In genomic region chr5:135007802-135008571, GRCm38 (mm10) we compare ENCODE assay signal across 8 mouse cellular contexts. TPM values are rescaled to one million over a fixed set of nuclear protein-coding genes. Genes with fewer than 3 reads are reported as not detected.
DNase-seq lines count a peak whose midpoint lies in the region; ATAC-seq and TF ChIP-seq lines count a peak whose summit lies in the region.

No protein-coding gene starts in this region.

- no peaks in the 10 kb centered on the region for H3K9me3 ChIP-seq in lung, embryonic 15.5 days
- no peaks in the 10 kb centered on the region for H3K9me3 ChIP-seq in stomach, embryonic 16.5 days (replicated peaks; ENCODE audit: control insufficient read depth, low read length)

- H3K9ac ChIP-seq in lung, embryonic 15.5 days: peak overlapping the region; percentile 61
- H3K9ac ChIP-seq in stomach, embryonic 16.5 days (ENCODE audit: low read length): peak overlapping the region; percentile 73

- peaks cover 20% of the 10 kb centered on the region for H3K4me1 ChIP-seq in testis, adult 2 months (ENCODE audit: control insufficient read depth, insufficient read depth, low read length)
- peaks cover 35% of the 10 kb centered on the region for H3K4me1 ChIP-seq in lung, embryonic 15.5 days
- peaks cover 32% of the 10 kb centered on the region for H3K4me1 ChIP-seq in stomach, embryonic 16.5 days (ENCODE audit: control insufficient read depth, insufficient read depth, low read length)

- no peak for ATAC-seq in CD4-positive, CD25-positive, alpha-beta regulatory T cell, adult 4 months
- no peak for ATAC-seq in lung, embryonic 15.5 days (ENCODE audit: borderline replicate concordance, extremely low read depth, low FRiP score, low TSS enrichment)
- ATAC-seq in stomach, embryonic 16.5 days (ENCODE audit: insufficient read depth, low FRiP score): no peak

- H3K4me3 ChIP-seq in testis, adult 2 months (ENCODE audit: control insufficient read depth, low read depth, low read length): peak overlapping the region; percentile 91
- peak overlapping the region; percentile 63 for H3K4me3 ChIP-seq in lung, embryonic 15.5 days
- peak overlapping the region; percentile 80 for H3K4me3 ChIP-seq in stomach, embryonic 16.5 days (replicated peaks; ENCODE audit: low read length)

- no peaks in the 10 kb centered on the region for H3K36me3 ChIP-seq in testis, adult 2 months (ENCODE audit: control insufficient read depth, insufficient read depth, low read length)
- H3K36me3 ChIP-seq in lung, embryonic 15.5 days: no peaks in the 10 kb centered on the region
- H3K36me3 ChIP-seq in stomach, embryonic 16.5 days (ENCODE audit: control insufficient read depth, insufficient read depth, low read length): 0 out of 2 replicates have a peak, but pooled peaks cover 3% of the 10 kb centered on the region

- H3K27me3 ChIP-seq in testis, adult 2 months (ENCODE audit: control insufficient read depth, insufficient read depth, low read length): no peaks in the 10 kb centered on the region
- no peaks in the 10 kb centered on the region for H3K27me3 ChIP-seq in lung, embryonic 15.5 days
- no peaks in the 10 kb centered on the region for H3K27me3 ChIP-seq in stomach, embryonic 16.5 days (ENCODE audit: control insufficient read depth, insufficient read depth, low read length)

- DNase-seq in CD4-positive, CD25-positive, alpha-beta regulatory T cell, adult 2 months (ENCODE audit: low read depth, low spot score): peak; percentile 46
- DNase-seq in testis, postnatal 14 days (ENCODE audit: low spot score): no peak
- peak; percentile 61 for DNase-seq in induced T-regulatory cell, adult 2 months (ENCODE audit: low read depth)
- DNase-seq in urinary bladder, postnatal 36 days (ENCODE audit: low spot score in 2 of 2): no peak

- peak overlapping the region; percentile 73 for H3K4me2 ChIP-seq in lung, embryonic 15.5 days
- peak overlapping the region; percentile 61 for H3K4me2 ChIP-seq in stomach, embryonic 16.5 days (ENCODE audit: low read depth, low read length)

- TF ChIP-seq CTCF in testis, adult 2 months (IDR thresholded peaks at IDR 0.05; ENCODE audit: control insufficient read depth, insufficient read depth, insufficient replicate concordance, low read depth, low read length): no peak

- no peak for TF ChIP-seq POLR2A in testis, adult 2 months (IDR thresholded peaks at IDR 0.05; ENCODE audit: control insufficient read depth, low read depth, low read length)

- 18% methylated on average over 16 of the region's 16 CpGs for WGBS in lung, embryonic 15.5 days
- WGBS in stomach, embryonic 16.5 days: 25% methylated on average over 16 of the region's 16 CpGs

- peak overlapping the region; percentile 76 for H3K27ac ChIP-seq in testis, adult 2 months (ENCODE audit: control insufficient read depth, insufficient read depth, low read depth, low read length)
- peak overlapping the region; percentile 94 for H3K27ac ChIP-seq in lung, embryonic 15.5 days
- peak overlapping the region; percentile 93 for H3K27ac ChIP-seq in stomach, embryonic 16.5 days (ENCODE audit: low read length)

RNA-seq across cellular contexts. Expression of gene Abhd11, which starts 1.0 kb away (rescaled TPM):
- 10 to 100 TPM; 64.3 to 80.5 TPM for polyA plus RNA-seq in CD4-positive, CD25-positive, alpha-beta regulatory T cell, adult 4 months (2017; shearing (Covaris generic))
- polyA plus RNA-seq in testis, adult 2 months (2012; rRNA removed): 102 and 108 TPM in 2 replicates
- polyA plus RNA-seq in lung, embryonic 15.5 days (2015; fragmentation: Nextera tagmentation; extraction: Ambion mirVana): 66.7 and 66.9 TPM in 2 replicates
- polyA plus RNA-seq in stomach, embryonic 16.5 days (2015; fragmentation: Nextera tagmentation; extraction: Ambion mirVana): 70.7 and 73.9 TPM in 2 replicates

RNA-seq across cellular contexts. Expression of gene Stx1a, which starts 15.3 kb away (rescaled TPM):
- 10 to 100 TPM; 15.4 to 27.0 TPM for polyA plus RNA-seq in CD4-positive, CD25-positive, alpha-beta regulatory T cell, adult 4 months (2017; shearing (Covaris generic))
- 6.8 and 7.6 TPM in 2 replicates for polyA plus RNA-seq in testis, adult 2 months (2012; rRNA removed)
- 11.9 and 13.2 TPM in 2 replicates for polyA plus RNA-seq in lung, embryonic 15.5 days (2015; fragmentation: Nextera tagmentation; extraction: Ambion mirVana)
- polyA plus RNA-seq in stomach, embryonic 16.5 days (2015; fragmentation: Nextera tagmentation; extraction: Ambion mirVana): 12.5 and 14.0 TPM in 2 replicates

RNA-seq across cellular contexts. Expression of gene Cldn3, which starts 22.0 kb away (rescaled TPM):
- polyA plus RNA-seq in CD4-positive, CD25-positive, alpha-beta regulatory T cell, adult 4 months (2017; shearing (Covaris generic)): not detected
- 8.7 and 19.7 TPM in 2 replicates for polyA plus RNA-seq in testis, adult 2 months (2012; rRNA removed)
- polyA plus RNA-seq in lung, embryonic 15.5 days (2015; fragmentation: Nextera tagmentation; extraction: Ambion mirVana): 241 and 259 TPM in 2 replicates
- 83.9 and 89.2 TPM in 2 replicates for polyA plus RNA-seq in stomach, embryonic 16.5 days (2015; fragmentation: Nextera tagmentation; extraction: Ambion mirVana)

RNA-seq across cellular contexts. Expression of gene Dnajc30, which starts 56.0 kb away (rescaled TPM):
- polyA plus RNA-seq in CD4-positive, CD25-positive, alpha-beta regulatory T cell, adult 4 months (2017; shearing (Covaris generic)): 10 to 100 TPM; 23.4 to 36.6 TPM
- 23.4 TPM in 2 replicates for polyA plus RNA-seq in testis, adult 2 months (2012; rRNA removed)
- 29.1 and 31.7 TPM in 2 replicates for polyA plus RNA-seq in lung, embryonic 15.5 days (2015; fragmentation: Nextera tagmentation; extraction: Ambion mirVana)
- 32.6 and 33.3 TPM in 2 replicates for polyA plus RNA-seq in stomach, embryonic 16.5 days (2015; fragmentation: Nextera tagmentation; extraction: Ambion mirVana)

RNA-seq across cellular contexts. Expression of gene Bud23, which starts 56.8 kb away (rescaled TPM):
- 100 to 1,000 TPM in 1 of 2 experiments, 10 to 100 TPM in 1; 60.8 to 103 TPM for polyA plus RNA-seq in CD4-positive, CD25-positive, alpha-beta regulatory T cell, adult 4 months (2017; shearing (Covaris generic))
- 42.9 and 43.5 TPM in 2 replicates for polyA plus RNA-seq in testis, adult 2 months (2012; rRNA removed)
- polyA plus RNA-seq in lung, embryonic 15.5 days (2015; fragmentation: Nextera tagmentation; extraction: Ambion mirVana): 117 and 124 TPM in 2 replicates
- 94.8 and 105 TPM in 2 replicates for polyA plus RNA-seq in stomach, embryonic 16.5 days (2015; fragmentation: Nextera tagmentation; extraction: Ambion mirVana)

Comparison
In these comparisons a context has a peak if more than half of its experiments do, and no peak if none do; other contexts are left out.
1. DNase-seq: peak in CD4-positive, CD25-positive, alpha-beta regulatory T cell, adult 2 months (single experiment) and induced T-regulatory cell, adult 2 months (single experiment); none in testis, postnatal 14 days (single experiment) and urinary bladder, postnatal 36 days (0 of 2).
2. Peak in every context shown above with its lines, with median percentiles within 50 percentile points of each other: H3K27ac ChIP-seq and H3K4me3 ChIP-seq.